Mouse (Mus musculus) neural tube, embryonic 15.5 days (tissue): ENCODE measurements around the gene Il22ra2. TPM values are rescaled to one million over a fixed set of nuclear protein-coding genes. Genes with fewer than 3 reads are reported as not detected.
A peak's percentile ranks its signal among the peaks of the same experiment; 100 is the strongest.
"Not testable (repeated sequence)": the region's sequence is repeated elsewhere in the genome, so short reads cannot be mapped to it uniquely, and the experiment has no call there.

Source experiments
- ATAC-seq: fragments of 200-750 bp; cut with Nextera tagmentation; 2 replicates; pipeline ENCODE4 v1.8.0; 2017; ENCODE audit warnings: mild to moderate bottlenecking, moderate TSS enrichment, moderate library complexity; ENCODE audit not compliant: low FRiP score
- H3K27ac ChIP-seq: fragments of 300-500 bp; sonication (generic); replicated peaks from 2 replicates; pipeline ENCODE4 v1.5.1; 2015; ENCODE audit warnings: mild to moderate bottlenecking, inconsistent platforms
- H3K27me3 ChIP-seq: fragments of 300-500 bp; sonication (generic); replicated peaks from 2 replicates; pipeline ENCODE4 v1.6.1; 2015; ENCODE audit warnings: inconsistent platforms
- H3K36me3 ChIP-seq: fragments of 300-500 bp; sonication (generic); 2 replicates; pipeline ENCODE4 v1.6.1; 2015; ENCODE audit warnings: inconsistent platforms
- H3K4me1 ChIP-seq: fragments of 300-500 bp; sonication (generic); 2 replicates; pipeline ENCODE4 v1.6.1; 2015; ENCODE audit warnings: inconsistent platforms
- H3K4me2 ChIP-seq: fragments of 300-500 bp; sonication (generic); 2 replicates; pipeline ENCODE4 v1.6.1; 2015; ENCODE audit warnings: inconsistent platforms, mild to moderate bottlenecking, moderate library complexity
- H3K4me3 ChIP-seq: fragments of 300-500 bp; sonication (generic); replicated peaks from 2 replicates; pipeline ENCODE4 v1.5.1; 2015; ENCODE audit warnings: mild to moderate bottlenecking, inconsistent platforms
- H3K9ac ChIP-seq: fragments of 300-500 bp; sonication (generic); replicated peaks from 2 replicates; pipeline ENCODE4 v1.6.1; 2015; ENCODE audit warnings: mild to moderate bottlenecking, inconsistent platforms
- H3K9me3 ChIP-seq: fragments of 300-500 bp; sonication (generic); replicated peaks from 2 replicates; pipeline ENCODE4 v1.6.1; 2016; ENCODE audit warnings: inconsistent platforms
- WGBS: fragments of 180-500 bp; shearing (Covaris S2); methylation state at CpG from one replicate; pipeline ENCODE4 v1.1.7; 2015; ENCODE audit warnings: mixed read lengths; 5-methylcytosine and 5-hydroxymethylcytosine counted together
- polyA plus RNA-seq: library from polyadenylated mRNA; unstranded; fragments of >200 nt; fragmentation: Nextera tagmentation; extraction: Ambion mirVana; gene quantifications from 2 replicates; pipeline ENCODE4 v1.2.1, GENCODE M21; 2015

The Il22ra2 gene
- polyA plus RNA-seq, 1 experiment from 2014 or later: not detected

DNA sequence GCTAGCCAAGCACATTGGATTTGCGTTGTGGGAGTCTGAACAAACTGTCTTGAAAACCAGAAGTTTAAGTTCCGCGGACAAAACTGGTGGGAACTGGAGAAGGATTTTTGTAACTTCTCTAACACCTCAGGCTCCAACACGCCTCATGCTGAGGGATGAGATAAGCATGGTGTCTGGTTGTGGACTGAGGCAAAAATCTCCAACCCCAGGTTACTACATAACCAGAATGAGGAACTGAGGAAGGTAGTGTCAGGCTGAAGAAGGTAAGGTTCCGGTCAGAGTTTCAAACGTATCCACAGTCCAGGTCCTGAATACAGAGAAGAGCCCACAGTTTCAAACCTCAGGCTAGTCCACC lies 30.5 kb upstream of the Il22ra2 start:
- Histone ChIP-seq H3K4me1 (peaks cover 19% of the 10 kb centered on the region), H3K27me3 (no peaks in the 10 kb centered on the region), H3K36me3 (no peaks in the 10 kb centered on the region), H3K4me2 (peak overlapping the region; percentile 74), H3K9me3 (no peaks in the 10 kb centered on the region), H3K27ac (no peak overlapping the region), H3K9ac (no peak overlapping the region), H3K4me3 (peak overlapping the region; percentile 56)
- 34% methylated on average over 6 of the region's 6 CpGs for WGBS
- ATAC-seq: no peak

DNA sequence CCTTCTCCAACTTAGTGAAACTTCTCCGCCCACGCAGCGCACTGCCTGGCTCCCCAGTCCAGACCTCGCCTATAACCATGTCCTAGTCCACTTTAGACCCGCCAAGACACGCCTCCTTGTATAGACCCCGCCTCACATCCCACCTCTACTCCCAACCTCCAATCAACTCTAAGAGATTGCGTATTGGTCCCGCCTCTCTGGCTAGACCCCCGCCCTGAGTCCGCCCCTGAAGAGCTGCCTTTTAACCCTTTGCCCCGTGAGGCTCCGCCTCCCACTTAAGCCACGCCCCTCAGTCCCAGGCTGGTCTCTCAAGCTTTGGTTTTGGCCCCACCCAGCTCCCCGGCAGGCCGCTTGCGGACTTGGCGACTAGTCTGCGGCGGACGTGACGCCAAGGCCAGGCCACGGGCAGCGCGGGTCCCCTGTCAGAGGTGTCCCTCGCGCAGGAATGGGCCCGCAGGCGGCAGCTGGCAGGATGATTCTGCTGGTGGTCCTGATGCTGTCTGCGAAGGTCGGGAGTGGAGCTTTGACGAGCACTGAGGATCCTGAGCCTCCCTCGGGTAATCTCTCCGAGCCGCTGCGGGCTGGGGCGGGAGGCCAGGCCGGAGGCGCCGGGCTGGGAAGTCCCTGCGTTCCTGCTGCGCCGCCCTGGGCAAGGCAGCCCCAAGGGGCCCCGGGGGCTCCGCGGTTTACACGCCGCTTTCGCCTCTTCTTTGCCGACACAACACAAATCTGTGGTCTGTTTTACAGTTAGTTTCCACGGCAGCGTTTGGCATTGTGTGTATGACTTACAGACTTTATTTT lies 30.0 kb upstream of the Il22ra2 start, which contains the start of gene Ifngr1:
Gene Ifngr1 (plus strand): TSS at position 309 of the 801 bp plus-strand sequence.
- H3K27me3 ChIP-seq: no peaks in the 10 kb centered on the region
- H3K4me1 ChIP-seq: peaks cover 19% of the 10 kb centered on the region
- H3K27ac ChIP-seq: peak within 1 kb of the TSS; percentile 69
- H3K4me3 ChIP-seq: peak within 1 kb of the TSS; percentile 56
- peak within 1 kb of the TSS; percentile 74 for H3K4me2 ChIP-seq
- ATAC-seq: peak; percentile 100
- H3K36me3 ChIP-seq: no peaks in the 10 kb centered on the region
- under 1% methylated on average over 52 of the region's 52 CpGs for WGBS
- peak within 1 kb of the TSS; percentile 65 for H3K9ac ChIP-seq
- H3K9me3 ChIP-seq: no peaks in the 10 kb centered on the region

DNA sequence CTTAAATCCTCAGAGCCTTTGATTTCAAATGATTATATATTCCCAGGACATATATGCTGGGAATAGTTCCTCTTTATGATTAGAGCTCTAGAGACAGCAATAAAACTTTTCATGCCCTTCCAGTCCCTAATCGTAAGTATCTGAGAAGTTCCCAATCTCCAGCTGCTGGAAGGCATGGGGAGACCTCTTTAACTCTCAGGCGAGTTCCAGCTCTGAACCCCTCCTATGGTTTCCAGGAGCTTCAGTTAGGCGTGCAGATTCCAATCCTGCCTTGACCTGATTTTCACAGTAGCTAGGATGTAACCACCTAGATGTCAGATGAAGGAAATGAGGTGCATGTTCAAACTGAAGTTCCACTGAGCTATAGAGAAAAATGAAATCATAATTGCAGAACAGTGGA lies 29.2 kb upstream of the Il22ra2 start:
- H3K27me3 ChIP-seq: no peaks in the 10 kb centered on the region
- no peaks in the 10 kb centered on the region for H3K36me3 ChIP-seq
- H3K4me2 ChIP-seq: peak overlapping the region; percentile 74
- no peak for ATAC-seq
- peaks cover 19% of the 10 kb centered on the region for H3K4me1 ChIP-seq
- H3K9me3 ChIP-seq: no peaks in the 10 kb centered on the region
- WGBS: 3% methylated on average over 3 of the region's 3 CpGs
- peak overlapping the region; percentile 65 for H3K9ac ChIP-seq
- peak overlapping the region; percentile 56 for H3K4me3 ChIP-seq
- H3K27ac ChIP-seq: peak overlapping the region; percentile 69; the same call in 1 of the 2 replicates

DNA sequence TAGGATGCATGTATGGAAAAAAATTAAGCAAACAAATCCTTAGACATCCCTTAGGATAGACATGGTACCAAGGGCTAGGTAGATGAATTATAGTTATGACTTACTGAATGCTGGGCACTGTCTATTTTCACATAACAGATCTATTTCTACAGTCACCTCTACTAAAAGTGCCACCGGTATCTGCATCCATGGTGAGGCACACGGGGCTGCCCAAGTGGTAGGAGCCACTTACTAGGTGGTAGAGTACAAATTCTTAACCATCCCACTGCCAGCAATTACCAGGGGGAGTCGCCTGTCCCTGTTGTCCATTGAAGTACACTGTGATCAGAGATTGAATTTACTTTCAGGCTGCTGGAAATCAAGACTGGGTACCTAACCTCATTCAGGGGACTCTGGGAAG lies 28.5 kb upstream of the Il22ra2 start:
- ATAC-seq: no peak
- 87% methylated on average over 3 of the region's 3 CpGs for WGBS
- no peak overlapping the region for H3K27ac ChIP-seq
- no peaks in the 10 kb centered on the region for H3K36me3 ChIP-seq
- H3K27me3 ChIP-seq: no peaks in the 10 kb centered on the region
- H3K4me3 ChIP-seq: no peak overlapping the region
- no peak overlapping the region; the same call in 1 of the 2 replicates for H3K4me2 ChIP-seq
- H3K9me3 ChIP-seq: no peaks in the 10 kb centered on the region
- H3K4me1 ChIP-seq: peaks cover 19% of the 10 kb centered on the region
- no peak overlapping the region for H3K9ac ChIP-seq

DNA sequence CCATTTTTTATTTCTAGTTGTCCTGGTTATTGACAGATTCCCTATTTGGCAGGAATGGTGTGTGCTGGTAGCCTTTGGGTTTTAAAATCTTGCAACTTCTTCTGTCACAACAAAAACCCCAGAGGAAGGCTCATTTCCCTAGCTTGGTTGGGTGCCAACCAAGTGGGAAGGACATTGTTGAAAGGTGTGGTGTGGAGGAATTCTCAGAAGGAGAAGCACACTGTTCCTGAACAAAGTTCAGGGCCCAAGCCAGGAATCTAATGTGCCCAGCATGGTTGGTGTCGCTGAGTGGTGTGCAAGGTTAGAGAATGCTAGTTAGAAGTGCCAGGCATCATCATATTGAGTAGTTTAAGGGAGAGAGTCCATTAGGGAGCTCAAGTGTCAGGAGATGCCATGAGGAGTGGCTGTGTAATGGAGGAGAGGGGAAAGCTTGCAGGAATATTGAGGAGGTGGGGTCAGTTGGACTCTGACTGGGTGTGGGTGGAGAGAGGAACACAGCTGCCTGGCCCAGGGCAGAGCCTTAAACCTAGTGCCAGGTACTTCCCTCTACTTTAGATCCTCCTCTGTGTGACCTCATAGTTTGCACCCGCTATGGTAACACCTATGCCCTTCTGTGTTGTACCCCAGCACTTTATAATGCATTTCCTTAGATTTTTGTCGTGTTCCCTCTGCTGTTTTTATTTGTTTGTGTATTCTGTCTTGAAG lies 27.4 kb upstream of the Il22ra2 start:
- H3K27ac ChIP-seq: no peak overlapping the region
- H3K4me1 ChIP-seq: peaks cover 19% of the 10 kb centered on the region
- H3K27me3 ChIP-seq: no peaks in the 10 kb centered on the region
- ATAC-seq: no peak
- H3K9me3 ChIP-seq: no peaks in the 10 kb centered on the region
- H3K4me2 ChIP-seq: no peak overlapping the region
- H3K9ac ChIP-seq: no peak overlapping the region
- WGBS: 88% methylated on average over 3 of the region's 3 CpGs
- H3K4me3 ChIP-seq: no peak overlapping the region
- H3K36me3 ChIP-seq: no peaks in the 10 kb centered on the region

DNA sequence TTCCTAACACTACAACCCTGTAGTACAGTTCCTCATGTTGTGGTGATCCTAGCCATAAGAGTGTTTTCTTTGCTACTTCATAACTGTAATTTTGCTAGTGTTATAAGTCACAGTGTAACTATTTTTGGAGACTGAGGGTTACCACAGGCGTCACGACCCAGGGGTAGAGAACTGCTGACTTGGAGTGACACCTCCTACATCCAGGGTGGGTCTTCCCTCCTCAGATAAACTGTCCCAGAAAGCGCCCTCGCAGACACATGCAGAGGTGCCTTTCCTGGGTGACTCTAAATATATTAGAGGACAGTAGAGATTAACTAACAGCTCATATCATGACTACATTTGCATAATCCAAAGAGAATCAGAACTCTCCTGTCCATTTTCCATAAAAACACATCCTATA lies 24.9 kb upstream of the Il22ra2 start:
- Histone ChIP-seq H3K27me3 (no peaks in the 10 kb centered on the region), H3K9ac (no peak overlapping the region), H3K4me3 (no peak overlapping the region), H3K4me1 (peaks cover 14% of the 10 kb centered on the region), H3K4me2 (no peak overlapping the region), H3K9me3 (no peaks in the 10 kb centered on the region), H3K27ac (no peak overlapping the region), H3K36me3 (peaks cover 8% of the 10 kb centered on the region)
- no peak for ATAC-seq
- WGBS: 93% methylated on average over 4 of the region's 4 CpGs

DNA sequence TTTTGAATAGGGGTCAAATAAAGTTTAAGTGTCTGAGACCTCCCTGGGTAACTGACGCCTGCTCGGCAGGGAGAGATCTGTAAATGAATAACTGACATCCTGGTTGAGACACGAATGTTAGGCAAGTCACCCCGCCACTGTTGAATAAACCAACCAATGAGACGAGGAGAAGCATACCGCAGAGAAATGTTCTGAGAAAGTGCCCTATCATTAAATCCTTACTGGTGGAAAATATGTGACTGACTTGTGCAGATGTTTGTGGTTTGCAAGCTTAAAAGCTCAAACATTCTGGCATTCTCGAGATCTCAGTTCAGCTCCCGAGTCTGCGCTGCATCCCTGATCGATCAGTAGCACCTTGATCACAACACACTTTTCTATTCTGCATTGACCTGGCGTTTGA lies 23.7 kb upstream of the Il22ra2 start:
- H3K4me2 ChIP-seq: no peak overlapping the region
- H3K9me3 ChIP-seq: no peaks in the 10 kb centered on the region
- peaks cover 17% of the 10 kb centered on the region for H3K36me3 ChIP-seq
- no peak overlapping the region for H3K27ac ChIP-seq
- no peak overlapping the region for H3K9ac ChIP-seq
- H3K4me1 ChIP-seq: peaks cover 8% of the 10 kb centered on the region; the same call in 1 of the 2 replicates
- H3K27me3 ChIP-seq: no peaks in the 10 kb centered on the region
- no peak overlapping the region for H3K4me3 ChIP-seq
- ATAC-seq: no peak
- WGBS: 72% methylated on average over 11 of the region's 11 CpGs

DNA sequence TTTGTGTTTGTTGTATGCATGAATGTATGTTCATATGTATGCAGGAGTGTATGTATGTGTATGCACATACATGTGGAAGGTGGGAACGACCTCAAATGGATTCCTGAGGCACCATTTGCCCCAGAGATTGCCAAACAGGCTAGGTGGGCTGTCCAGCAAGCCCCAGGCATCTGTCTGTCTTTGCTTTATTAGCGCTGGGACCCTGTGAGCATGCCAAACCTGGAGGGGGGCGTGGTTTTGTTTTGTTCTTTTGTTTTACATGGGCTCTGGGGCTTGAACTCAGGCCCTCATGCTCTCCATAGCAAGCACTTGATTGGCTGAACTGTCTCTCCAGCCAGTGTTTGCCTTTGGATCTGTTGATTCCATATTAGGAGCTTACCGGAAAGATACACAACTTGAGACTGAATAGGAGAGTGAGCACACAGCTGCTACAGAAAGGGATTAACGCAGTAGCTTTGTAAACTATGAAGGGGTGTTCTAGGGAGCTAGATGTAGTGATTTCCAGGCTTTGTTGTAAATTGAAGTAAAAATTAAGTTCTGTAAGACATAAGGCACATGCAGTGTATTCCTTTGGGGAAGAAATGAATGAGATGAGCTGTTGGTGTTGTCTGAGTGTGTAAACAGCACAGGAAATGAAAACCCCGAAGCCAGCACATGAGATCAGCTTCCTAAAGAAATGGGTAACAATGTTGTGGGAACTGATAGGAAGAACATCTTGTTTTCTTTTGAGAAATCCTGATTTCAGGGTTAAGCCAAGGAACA lies 22.3 kb upstream of the Il22ra2 start:
- 76% methylated on average over 6 of the region's 6 CpGs for WGBS
- Histone ChIP-seq H3K36me3 (peaks cover 23% of the 10 kb centered on the region), H3K4me3 (no peak overlapping the region), H3K9me3 (no peaks in the 10 kb centered on the region), H3K4me2 (no peak overlapping the region), H3K27ac (no peak overlapping the region), H3K4me1 (no peaks in the 10 kb centered on the region), H3K9ac (no peak overlapping the region), H3K27me3 (no peaks in the 10 kb centered on the region)
- no peak for ATAC-seq

DNA sequence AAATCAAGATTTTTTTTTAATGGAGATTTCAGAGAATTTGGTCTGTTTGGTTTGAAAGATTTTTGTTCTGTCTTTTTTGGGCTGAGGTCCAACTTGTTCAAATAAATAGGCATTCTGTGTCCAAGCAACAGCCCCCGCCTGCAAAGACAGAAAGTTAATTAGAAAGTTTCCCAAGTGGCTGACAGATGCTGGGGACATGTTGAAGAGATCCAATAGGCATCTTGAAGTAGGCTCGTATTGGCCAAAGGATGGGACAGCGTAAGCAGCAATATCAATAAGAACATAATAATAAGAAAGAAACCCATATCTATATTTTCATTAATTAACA lies 21.7 kb upstream of the Il22ra2 start:
- Histone ChIP-seq H3K4me2 (no peak overlapping the region), H3K4me1 (no peaks in the 10 kb centered on the region), H3K4me3 (no peak overlapping the region), H3K9me3 (no peaks in the 10 kb centered on the region), H3K9ac (no peak overlapping the region), H3K27me3 (no peaks in the 10 kb centered on the region), H3K27ac (no peak overlapping the region), H3K36me3 (peaks cover 29% of the 10 kb centered on the region)
- 80% methylated on average over 3 of the region's 3 CpGs for WGBS
- no peak for ATAC-seq

DNA sequence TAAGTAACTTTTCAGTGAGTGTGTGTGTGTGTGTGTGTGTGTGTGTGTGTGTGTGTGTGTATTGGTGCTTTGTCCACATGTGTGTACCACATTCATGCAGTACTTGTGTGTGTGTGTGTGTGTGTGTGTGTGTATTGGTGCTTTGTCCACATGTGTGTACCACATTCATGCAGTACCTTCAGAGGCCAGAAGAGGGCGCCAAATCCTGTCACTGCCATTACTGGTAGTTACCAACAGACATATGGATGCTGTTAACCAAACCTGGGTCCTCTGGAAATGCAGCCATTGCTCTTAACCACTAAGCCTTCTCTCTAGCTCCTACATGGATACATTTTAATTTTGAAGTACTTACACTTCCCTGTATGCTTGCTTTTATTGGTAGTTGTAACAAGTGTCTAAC lies 20.3 kb upstream of the Il22ra2 start:
- H3K27me3 ChIP-seq, H3K4me2 ChIP-seq: not testable (repeated sequence)
- 10% methylated on average over 1 of the region's 1 CpGs for WGBS

DNA sequence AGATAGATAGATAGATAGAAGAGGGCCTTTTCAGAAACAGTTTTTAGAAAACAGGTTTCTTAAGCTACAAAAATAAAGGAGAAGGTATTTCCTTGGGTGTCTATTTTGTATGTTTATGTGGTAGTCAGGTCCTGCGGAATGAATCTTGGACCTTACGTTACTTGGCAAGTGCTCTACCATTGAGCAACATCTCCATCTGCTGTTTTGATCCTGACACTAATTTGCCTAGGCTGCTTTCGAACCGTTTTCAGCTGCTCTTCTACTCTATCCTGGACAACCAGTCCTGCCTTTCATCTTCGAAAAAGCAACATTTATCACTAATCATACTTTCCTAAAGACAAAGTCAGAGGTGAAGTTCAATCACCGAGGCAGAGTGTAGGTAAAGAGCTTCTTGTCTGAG lies 18.6 kb upstream of the Il22ra2 start:
- Histone ChIP-seq H3K9ac (no peak overlapping the region), H3K27me3 (no peaks in the 10 kb centered on the region), H3K4me1 (no peaks in the 10 kb centered on the region), H3K4me2 (no peak overlapping the region), H3K4me3 (no peak overlapping the region), H3K27ac (no peak overlapping the region), H3K36me3 (peaks cover 45% of the 10 kb centered on the region), H3K9me3 (no peaks in the 10 kb centered on the region)
- 95% methylated on average over 6 of the region's 6 CpGs for WGBS
- ATAC-seq: no peak

More for the DNA sequence above, 20.3 kb upstream of the Il22ra2 start:
- H3K4me3 ChIP-seq, H3K4me1 ChIP-seq, H3K27ac ChIP-seq, H3K9me3 ChIP-seq, ATAC-seq, H3K9ac ChIP-seq: not testable (repeated sequence)
- H3K36me3 ChIP-seq: peaks cover 36% of the 10 kb centered on the region
